Mouse (Mus musculus): ENCODE data around the gene Cdhr4.
A peak's percentile ranks its signal among the peaks of the same experiment; 100 is the strongest.

Gene Cdhr4

DNA sequence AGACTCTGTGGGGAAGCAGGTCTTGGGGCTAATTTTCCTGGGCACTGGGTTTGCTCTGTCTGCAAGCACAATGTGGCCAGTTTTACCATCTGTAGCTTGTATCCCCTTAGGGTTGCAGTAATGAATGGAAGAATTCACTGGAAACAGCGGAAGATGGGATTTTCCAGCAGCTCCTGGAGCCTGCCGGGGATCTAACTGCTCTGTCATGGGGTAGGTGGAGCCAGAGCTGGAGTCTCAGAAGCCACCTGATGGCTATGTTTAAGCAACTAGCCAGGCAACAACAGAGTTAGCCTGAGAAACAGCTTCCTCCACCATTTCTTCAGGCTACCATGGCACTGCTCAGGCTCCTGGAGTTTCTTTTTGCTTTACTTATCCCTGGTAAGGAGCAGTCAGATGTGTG lies at the start of gene Cdhr4:
Gene Cdhr4 (plus strand): TSS at position 301 of the 400 bp plus-strand sequence.
- no peak for DNase-seq (ENCODE audit: inconsistent ontology term)

DNA sequence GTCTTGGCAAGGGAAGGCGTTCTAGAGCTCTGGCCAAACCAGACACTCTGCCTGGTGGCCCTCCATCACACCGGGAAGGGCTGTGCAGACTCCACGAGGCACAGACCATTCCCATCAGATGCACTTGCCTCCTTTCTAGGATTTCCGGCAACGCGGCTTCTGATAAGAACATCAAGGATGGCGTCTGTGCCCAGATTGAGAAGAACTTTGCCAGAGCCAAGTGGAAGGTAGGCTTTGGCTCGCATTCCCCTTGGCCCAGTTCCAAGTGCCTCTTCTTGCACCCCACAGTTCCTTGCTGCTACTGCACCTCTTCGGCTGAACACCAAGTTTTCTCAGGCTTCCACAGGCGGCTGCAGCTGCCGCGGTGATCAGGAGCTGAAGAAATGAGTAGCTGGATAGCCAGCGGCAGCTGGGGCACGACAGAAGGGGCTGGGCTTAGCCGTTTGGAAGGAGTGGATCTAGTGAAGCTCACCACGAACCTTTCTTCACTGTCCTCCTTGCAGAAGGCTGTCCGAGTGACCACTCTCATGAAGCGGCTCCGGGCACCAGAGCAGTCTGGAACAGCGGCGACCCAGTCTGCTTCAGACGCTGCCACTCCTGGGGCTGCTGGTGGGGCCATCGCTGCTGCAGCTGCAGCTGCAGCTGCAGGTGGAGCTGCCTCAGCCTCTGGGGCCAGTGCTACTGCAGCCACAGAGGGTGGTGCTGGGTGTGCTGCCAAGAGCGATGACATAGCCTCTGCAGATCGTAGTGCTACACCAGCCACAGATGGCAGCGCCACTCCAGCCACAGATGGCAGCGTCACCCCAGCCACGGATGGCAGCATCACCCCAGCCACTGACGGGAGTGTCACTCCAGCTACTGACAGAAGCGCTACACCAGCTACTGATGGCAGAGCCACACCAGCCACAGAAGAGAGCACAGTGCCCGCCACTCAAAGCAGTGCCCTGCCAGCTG lies 44.8 kb upstream of the Cdhr4 start:
- no peak for DNase-seq (ENCODE audit: inconsistent ontology term)

DNA sequence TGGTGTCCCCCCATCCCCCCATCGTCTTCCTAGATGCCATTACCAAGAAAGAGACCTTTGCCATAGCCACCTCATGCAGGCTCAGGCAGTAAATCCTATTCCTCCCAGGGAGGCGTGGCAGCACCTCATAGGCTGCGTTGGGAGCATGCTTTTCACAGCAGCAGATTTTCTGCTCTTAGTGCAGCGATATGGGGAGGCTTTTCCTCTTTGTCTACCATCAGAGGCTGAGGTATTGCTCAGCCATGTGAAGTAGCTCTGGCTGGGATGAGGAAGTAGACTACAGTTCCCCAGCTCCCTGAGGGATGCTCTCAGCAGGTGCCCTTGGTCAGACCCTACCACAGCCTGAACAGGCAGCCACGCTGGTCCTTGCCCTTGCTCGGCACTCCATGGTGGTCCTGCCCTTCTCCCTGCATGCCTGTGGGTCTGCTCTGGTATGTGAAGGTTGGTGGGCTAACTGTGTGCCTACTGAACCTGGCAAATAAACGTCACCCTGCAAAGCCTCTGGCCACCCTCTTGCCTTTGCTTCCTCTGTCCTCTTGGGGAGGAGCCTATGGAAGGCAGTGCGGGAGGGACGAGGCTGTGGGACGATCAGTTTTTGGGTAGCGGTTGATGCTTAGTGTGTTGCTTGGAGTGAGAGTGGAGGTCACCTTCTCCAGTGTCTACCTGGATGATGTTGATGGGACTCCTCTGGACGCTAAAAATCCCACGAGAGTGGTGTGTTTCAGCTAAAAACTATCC lies 42.9 kb upstream of the Cdhr4 start:
- DNase-seq (ENCODE audit: inconsistent ontology term): no peak

DNA sequence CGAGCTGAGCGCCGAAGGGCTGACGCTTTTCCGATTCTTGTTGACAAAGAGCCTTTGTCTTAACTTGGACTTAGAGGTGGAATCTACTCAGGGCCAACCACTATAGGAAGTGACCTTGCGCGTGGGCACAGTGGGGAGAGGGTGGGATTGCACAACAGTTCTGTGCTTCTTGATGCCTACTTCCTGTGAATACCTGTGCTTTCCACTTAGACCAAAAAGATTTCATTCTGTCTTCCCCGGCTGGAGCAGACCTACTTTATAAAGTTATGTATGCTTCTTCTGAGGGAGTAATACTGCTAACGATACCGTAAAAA lies 42.4 kb upstream of the Cdhr4 start, which contains the start of gene Traip:
Gene Traip (plus strand): TSS at position 215 of the 314 bp plus-strand sequence.
- DNase-seq (ENCODE audit: inconsistent ontology term): no peak

DNA sequence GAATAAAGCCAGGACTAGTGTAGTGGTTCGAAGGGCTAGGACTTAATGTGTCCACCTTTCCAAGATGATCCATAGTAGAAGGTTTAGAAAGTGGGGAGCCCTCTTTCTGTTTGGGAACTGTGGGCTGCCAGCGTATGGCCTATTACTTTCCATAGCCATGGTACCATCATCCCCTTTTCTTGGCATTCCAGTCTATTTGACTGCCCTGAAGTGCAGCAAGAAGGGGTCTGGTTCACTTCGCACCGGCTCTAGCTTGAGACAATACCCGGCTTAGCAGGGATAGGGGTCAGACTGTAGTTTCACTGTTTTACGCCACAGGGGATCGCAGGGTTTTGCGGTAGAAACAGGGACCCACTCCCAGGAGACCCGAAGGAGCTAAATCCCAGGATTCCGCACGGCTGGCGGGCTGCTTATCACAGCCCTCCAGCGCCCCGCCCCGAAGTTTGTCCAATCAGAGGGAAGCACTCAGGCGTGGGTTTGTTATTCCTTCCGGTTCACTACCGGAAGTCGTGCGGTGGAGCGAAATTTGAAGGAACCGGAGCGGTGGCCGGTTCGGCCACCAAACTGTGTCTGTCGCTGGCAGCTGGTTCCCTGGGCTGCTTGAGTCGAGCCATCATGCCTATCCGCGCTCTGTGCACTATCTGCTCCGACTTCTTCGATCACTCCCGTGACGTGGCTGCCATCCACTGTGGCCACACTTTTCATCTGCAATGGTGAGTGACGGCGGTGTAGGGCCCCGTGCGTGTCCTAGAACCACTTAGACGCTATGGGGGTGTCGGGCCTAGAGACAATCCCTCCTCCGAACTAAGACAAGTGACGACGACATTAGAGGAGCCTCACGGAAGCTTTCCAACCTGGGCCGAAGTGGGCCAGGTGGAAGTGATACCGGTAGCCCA lies 41.6 kb upstream of the Cdhr4 start:
- peak; percentile 84 for DNase-seq (ENCODE audit: inconsistent ontology term)

DNA sequence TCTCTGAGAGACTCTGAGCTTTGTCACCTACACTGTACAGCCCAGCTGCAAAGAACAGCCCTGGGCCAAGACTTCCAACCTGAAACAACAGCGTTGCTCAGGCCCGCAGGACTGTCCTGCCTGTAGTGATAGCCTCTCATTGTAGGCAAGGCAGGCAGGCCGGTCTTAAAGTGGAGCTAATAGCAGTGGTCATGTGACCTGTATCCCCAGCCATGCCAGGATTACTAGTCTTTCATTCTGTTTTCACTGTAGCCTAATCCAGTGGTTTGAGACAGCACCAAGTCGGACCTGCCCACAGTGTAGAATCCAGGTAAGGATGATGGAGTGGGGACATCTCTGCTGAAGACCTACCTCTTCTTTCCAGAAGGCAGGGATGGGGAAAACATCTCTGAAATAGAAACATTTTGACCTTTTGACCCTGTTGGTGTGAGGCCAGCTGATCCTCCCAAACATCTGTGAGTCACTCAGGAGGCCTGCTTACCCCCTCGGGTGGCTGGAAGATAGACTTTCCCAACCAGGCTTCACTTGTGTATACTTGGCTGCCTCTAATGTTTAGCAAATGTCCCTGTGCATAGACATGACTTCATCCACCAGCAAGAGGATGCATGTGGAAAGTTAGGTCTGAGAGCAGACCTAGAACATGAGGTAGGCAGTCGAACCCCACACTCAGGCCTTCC lies 36.5 kb upstream of the Cdhr4 start:
- no peak for DNase-seq (ENCODE audit: inconsistent ontology term)

DNA sequence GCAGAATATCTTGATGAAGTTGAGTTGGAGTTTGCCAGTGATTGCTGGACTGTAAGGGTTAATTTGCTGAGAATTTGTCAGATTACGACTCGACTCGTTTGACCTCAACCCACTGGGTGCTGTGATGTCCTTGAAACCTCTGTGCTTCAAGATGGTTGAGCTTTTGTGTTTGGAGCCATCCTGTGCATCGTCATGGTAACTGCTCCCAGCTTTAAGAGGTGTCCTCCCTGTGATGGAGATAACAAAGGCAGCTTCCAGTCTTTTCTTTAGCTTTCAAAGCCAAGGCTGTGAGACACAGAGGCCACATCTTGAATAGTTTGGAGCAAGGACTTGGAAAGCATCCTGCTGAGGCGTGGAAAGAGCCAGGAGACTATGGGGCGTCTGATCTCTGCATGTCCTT lies 35.2 kb upstream of the Cdhr4 start:
- no peak for DNase-seq (ENCODE audit: inconsistent ontology term)

DNA sequence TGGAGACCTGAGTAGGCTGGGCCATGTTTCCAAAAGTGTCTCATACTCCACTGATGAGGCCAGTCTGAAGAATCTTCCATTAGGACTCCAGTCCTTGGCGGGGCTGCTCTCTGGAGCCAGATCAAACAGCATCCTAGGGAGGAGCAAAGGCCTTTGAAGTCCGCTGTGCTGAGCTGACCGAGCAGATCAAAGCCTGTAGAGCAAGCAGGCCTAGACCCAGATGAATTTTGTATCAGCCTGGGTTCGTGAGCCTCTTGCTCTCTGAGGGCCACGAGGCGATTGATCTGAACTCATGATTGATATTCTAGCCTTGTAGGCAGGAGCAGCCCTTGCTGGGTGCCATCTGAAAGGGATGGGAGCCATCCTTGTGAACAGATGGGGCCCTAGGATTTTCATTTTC lies 32.4 kb upstream of the Cdhr4 start:
- no peak for DNase-seq (ENCODE audit: inconsistent ontology term)

DNA sequence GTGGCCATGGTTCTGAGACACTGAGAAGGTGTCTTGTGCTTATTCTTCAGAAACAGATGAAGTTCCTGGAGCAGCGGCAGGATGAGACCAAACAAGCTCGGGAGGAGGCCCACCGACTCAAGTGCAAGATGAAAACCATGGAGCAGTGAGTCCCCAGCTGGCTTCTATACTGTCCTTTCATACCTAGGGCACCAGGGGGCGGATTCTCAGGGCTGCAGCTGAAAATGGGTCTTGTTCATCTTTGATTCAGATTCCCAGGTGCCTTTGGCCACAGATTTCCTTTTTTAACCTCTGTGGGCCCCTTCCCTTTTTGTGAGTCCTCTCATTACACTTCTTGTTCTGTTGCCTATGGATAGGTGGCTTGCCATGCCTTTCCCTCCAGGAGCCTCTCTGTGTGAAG lies 31.4 kb upstream of the Cdhr4 start:
- no peak for DNase-seq (ENCODE audit: inconsistent ontology term)

DNA sequence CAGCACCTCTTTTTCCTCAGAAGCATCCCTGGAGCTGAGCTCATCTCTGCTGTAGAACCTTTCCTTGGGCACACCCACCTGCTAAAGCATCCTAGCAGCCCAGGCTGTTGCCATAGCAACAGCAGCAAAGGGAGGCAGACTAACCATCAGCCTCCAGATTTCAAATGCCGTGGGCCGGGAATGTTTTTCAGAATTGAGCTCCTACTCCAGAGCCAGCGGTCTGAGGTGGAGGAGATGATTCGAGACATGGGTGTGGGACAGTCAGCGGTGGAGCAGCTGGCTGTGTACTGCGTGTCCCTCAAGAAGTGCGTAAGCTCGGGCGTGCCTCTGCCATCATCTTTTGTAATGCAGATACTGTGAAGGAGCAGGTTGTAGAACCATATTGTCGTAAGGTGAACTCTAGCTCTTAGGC lies 30.9 kb upstream of the Cdhr4 start:
- no peak for DNase-seq (ENCODE audit: inconsistent ontology term)

DNA sequence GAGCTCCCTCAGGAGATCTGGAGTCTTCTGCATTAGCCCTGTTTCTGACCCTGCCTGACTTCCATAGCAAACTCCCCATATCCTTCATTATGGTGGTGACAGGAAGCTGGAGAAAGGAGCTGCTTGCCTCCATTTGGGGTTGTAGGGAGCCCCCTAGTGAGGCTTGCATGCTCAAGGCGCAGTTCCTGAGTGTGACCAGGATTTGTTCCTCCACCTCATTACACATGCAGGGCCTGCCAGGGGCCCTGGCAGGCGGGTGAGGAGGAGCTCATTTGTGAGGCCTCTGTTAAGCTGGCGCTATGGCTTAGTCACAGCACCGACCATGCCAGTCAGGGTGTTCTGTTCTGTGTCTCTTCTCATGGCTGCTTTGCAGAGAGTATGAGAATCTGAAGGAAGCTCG lies 30.4 kb upstream of the Cdhr4 start:
- peak; percentile 77 for DNase-seq (ENCODE audit: inconsistent ontology term)

DNA sequence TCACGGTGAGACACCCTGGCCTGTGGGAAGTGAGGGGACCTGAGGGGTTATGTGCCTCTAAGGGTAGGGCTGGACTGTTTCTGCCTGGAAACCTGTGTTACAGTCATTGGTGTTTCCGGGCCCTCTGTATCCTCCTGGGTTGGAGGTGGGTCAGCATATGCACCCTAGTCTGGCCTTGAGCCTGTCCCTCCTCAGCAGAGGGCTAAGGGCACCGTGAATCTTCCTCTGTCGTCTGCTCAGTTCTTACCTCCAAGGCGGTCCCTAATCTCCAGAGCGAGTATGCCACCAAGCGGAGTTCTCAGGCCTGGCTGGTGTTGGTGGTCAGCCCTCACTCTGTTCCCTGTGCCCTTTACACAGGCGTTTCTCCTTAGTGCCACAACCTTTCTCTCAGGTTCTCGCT lies 29.4 kb upstream of the Cdhr4 start:
- DNase-seq (ENCODE audit: inconsistent ontology term): no peak

DNA sequence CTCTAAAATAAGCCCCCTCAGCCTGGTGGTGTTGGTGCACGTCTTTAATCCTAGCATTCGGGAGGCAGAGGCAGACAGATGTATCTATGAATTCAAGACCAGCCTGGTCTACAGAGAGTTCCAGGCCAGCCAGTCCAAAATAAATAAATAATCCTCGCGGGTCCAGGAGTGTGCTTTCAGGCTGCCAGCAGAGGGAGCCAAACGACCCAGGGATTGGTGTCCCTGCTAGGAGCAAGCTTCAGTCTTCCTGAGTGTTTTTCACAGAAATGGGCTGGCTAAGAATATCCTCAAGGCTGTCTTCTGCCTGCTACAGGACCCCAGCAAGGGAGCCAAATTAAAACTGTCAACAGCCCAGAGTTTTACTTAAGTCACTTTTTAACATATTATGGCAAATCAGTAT lies 28.6 kb upstream of the Cdhr4 start:
- DNase-seq (ENCODE audit: inconsistent ontology term): peak; percentile 60

DNA sequence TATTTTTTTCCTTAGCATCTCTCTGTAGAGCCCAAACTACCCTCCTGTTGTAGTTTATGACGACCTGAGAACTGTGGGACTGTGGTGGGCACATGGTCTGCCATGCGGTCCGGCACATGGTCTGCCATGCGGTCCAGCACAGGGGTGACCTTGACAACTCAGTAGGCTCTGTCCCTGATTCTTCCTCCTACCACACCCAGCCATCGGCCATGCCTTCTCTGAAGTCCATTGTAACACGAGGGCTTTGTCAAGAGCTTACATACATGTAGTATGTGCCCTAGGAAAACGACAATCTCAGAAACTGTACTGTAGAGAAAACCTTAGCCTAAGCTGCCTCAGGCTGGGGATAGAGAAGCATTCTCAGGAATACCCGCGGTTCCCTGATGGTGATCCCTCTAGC lies 27.6 kb upstream of the Cdhr4 start:
- DNase-seq (ENCODE audit: inconsistent ontology term): no peak

DNA sequence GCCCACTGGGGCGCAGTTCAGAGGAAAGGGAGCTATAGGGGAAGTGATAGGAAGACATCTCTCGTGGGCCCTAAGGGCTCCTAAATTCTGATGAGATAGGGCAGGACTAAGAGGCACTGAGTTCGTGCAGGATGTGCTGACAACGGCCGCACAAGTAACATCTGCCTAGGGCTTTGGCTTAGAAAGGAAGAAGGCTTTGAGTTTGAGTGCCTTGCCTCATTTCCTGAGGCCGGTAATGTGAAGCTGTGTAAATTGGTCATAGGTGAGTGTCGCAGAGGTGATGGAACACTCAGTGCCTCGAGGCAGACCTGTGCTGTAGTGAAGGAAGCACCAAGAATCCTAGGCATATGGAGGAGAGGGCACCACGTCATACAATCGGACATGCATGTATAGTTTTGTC lies 25.6 kb upstream of the Cdhr4 start:
- no peak for DNase-seq (ENCODE audit: inconsistent ontology term)

DNA sequence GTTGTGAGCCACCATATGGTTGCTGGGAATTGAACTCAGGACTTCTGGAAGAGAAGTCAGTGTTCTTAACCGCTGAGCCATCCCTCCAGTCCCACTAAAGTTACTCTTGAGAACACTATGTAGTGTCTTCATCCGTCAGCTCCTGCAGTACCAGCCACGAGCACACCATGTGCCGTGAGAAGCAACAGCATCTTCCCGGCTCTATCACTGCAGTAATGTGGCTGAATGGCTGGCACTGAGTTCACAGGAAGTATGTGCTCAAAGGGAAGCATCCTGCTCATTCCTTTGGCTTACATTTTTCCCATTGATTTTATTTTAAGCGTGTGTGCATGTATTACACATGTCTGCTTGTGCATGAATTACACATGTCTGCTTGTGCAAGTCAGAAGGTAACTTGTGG lies 24.9 kb upstream of the Cdhr4 start:
- DNase-seq (ENCODE audit: inconsistent ontology term): no peak

DNA sequence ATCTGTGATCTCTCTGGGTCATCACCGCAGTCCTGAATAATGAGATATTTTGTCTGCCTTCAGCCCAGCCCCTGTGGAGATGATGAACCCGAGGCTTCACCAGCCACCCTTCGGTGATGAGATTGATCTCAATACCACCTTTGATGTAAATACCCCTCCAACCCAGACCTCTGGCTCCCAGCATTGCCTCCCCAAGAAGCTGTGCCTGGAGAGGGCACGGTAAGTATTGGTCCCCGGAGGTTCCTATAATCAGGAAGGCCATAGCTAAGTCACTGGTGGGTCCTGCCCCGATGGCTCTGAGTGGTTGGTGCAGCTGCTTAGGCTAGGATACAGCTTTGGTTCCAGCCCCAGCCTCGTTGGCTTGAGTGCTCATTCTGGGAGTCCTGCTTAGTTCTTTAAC lies 23.8 kb upstream of the Cdhr4 start:
- DNase-seq (ENCODE audit: inconsistent ontology term): no peak

DNA sequence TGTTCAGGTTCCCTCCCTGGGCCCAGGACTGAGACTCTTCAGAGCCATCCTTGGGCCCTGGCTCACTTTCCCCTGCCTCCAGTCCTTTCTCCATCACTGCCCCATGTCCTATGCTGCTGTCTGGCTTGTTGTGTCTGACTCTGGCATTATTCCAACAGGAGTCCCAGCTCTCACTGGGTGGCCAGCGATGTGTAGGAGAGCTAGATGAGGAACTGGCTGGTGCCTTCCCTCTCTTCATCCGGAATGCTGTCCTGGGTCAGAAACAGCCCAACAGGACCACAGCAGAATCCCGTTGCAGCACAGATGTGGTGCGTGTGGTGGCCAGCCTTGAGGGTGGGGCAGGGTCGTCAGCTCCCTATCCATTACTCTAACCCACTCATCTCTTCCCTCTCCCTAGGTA lies 22.0 kb upstream of the Cdhr4 start:
- no peak for DNase-seq (ENCODE audit: inconsistent ontology term)

DNA sequence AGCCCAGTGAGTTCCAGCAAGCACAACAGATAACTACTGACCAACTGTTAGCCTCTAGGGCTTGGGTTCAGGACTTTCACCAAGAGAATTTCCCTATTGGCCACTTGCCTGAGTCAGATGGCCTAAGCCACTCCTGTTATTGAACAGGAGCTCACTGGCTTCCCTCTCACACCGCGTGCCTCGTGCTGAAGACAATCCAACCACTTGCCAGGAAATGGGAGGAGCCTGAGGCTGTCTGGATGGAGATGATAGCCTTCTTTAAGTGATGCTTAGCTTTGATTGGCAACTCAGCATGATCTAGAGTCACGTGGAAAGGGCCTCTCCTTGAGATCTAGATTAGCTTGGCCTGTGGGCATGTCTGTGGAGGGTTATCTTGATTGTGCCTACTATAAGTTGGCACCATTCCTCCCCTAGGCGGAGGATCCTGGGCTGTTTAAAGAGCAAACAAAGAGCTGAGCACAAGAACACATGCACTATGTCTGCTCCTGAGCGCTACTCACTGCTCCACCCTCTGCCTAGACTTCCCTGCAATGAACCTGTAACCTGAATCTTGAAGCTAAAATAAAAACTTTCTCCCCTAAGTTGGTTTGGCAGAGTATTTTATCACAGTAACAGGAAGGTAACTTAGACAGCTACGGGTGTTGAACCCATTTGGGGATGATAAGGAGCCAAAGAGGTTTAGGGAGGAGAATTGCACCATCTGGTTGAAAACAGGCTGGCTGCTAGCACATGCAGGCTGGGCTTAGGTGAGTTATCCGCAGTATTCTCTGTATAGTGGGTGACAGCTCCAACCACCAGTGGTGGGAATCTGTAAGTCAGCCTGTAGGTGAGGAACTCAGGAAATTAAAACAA lies 20.4 kb upstream of the Cdhr4 start:
- no peak for DNase-seq (ENCODE audit: inconsistent ontology term)

DNA sequence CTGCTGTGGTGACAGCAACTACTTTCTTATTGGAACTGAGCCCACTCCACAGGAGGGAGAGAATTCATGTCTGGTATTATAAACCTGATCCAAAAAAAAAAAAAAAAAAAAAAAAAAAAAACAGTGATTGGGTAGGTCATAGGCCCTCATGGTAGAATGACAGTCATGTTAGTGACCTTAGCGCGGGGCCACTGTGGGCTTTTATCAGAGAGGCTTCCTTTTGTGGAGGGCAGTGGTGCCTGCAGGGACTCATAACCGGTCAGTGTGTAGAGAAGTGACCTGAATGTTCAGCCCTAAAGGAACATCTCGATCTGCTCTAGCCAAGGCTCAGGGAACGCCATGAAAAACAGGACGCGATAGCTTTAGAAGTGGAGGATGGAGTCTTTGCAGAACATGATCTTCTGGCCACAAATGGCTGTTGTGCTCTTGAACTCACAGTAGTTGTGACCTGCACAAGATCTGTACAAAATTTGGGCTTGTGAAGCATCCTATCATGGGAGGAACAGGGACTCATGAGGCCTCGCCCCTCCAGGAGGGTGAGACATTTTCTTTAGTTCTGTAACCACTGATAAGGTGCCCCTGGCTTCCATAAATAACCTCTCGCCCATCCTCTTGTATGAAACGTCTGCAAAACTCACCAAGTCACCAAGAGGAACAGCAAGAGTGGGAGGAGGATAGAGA lies 17.7 kb upstream of the Cdhr4 start:
- DNase-seq (ENCODE audit: inconsistent ontology term): no peak
